Mouse (Mus musculus) myocyte (in vitro differentiated cells): Measurements from ENCODE around the gene Sema3g. TPM values are rescaled to one million over a fixed set of nuclear protein-coding genes. Genes with fewer than 3 reads are reported as not detected.

ENCODE experiments used
- H3K27me3 ChIP-seq: one replicate; pipeline ENCODE4 v1.6.1; 2011; ENCODE audit not compliant: control insufficient read depth, insufficient read depth, insufficient read length
- H3K36me3 ChIP-seq: one replicate; pipeline ENCODE4 v1.6.1; 2011; ENCODE audit not compliant: control insufficient read depth, insufficient read depth
- H3K4me2 ChIP-seq: one replicate; pipeline ENCODE4 v1.6.1; 2011; ENCODE audit warnings: low read depth, control low read depth
- H3K4me3 ChIP-seq: one replicate; pipeline ENCODE4 v1.5.1; 2011; ENCODE audit warnings: mild to moderate bottlenecking, control low read depth, moderate library complexity
- H3K79me2 ChIP-seq: one replicate; pipeline ENCODE4 v1.6.1; 2011; ENCODE audit not compliant: control insufficient read depth, insufficient read depth
- H3ac ChIP-seq: one replicate; pipeline ENCODE4 v1.6.1; 2011; ENCODE audit not compliant: control insufficient read depth, insufficient read length
- CEBPB ChIP-seq: IDR thresholded peaks from 2 replicates; pipeline ENCODE4 v1.6.1; 2011; ENCODE audit warnings: mild to moderate bottlenecking, moderate library complexity; ENCODE audit not compliant: poor library complexity, insufficient read depth, severe bottlenecking
- E2F4 ChIP-seq: IDR thresholded peaks from one replicate; pipeline ENCODE4 v1.6.1; 2011; ENCODE audit warnings: mild to moderate bottlenecking, control low read depth, moderate library complexity; ENCODE audit not compliant: insufficient read depth
- MAX ChIP-seq: IDR thresholded peaks from one replicate; pipeline ENCODE4 v1.6.1; 2011; ENCODE audit warnings: low read depth, mild to moderate bottlenecking, control low read depth
- MYOD1 ChIP-seq, 3 experiments: IDR thresholded peaks; one replicate each; pipeline ENCODE4 v1.6.1; 2011; ENCODE audit warnings: control low read depth in 2 of 3, low read depth in 2 of 3, mild to moderate bottlenecking in 2 of 3, moderate library complexity in 1 of 3; ENCODE audit not compliant: insufficient read length in 2 of 3, control insufficient read depth in 1 of 3
- MYOG ChIP-seq, 3 experiments: IDR thresholded peaks; one replicate each; pipeline ENCODE4 v1.6.1; 2011; ENCODE audit warnings: control low read depth in 2 of 3, low read depth in 2 of 3, mild to moderate bottlenecking in 2 of 3; ENCODE audit not compliant: insufficient read length in 2 of 3, control insufficient read depth in 1 of 3, insufficient read depth in 1 of 3
- POLR2A ChIP-seq: IDR thresholded peaks from one replicate; pipeline ENCODE4 v1.6.1; 2011; ENCODE audit warnings: low read depth, mild to moderate bottlenecking, control low read depth, moderate library complexity; ENCODE audit not compliant: insufficient read length
- POLR2AphosphoS2 ChIP-seq: IDR thresholded peaks from one replicate; pipeline ENCODE4 v1.6.1; 2011; ENCODE audit warnings: low read depth, control low read depth; ENCODE audit not compliant: insufficient read length
- REST ChIP-seq: IDR thresholded peaks from one replicate; pipeline ENCODE4 v1.6.1; 2011; ENCODE audit warnings: mild to moderate bottlenecking, control low read depth, moderate library complexity; ENCODE audit not compliant: insufficient read depth, insufficient read length
- SRF ChIP-seq: IDR thresholded peaks from one replicate; pipeline ENCODE4 v1.6.1; 2011; ENCODE audit warnings: low read depth; ENCODE audit not compliant: control insufficient read depth, insufficient read length
- TCF12 ChIP-seq: IDR thresholded peaks from one replicate; pipeline ENCODE4 v1.6.1; 2011; ENCODE audit warnings: mild to moderate bottlenecking, control low read depth; ENCODE audit not compliant: poor library complexity, insufficient read depth, severe bottlenecking
- TCF3 ChIP-seq: IDR thresholded peaks from one replicate; pipeline ENCODE4 v1.6.1; 2011; ENCODE audit warnings: low read depth, control low read depth; ENCODE audit not compliant: insufficient read length
- USF1 ChIP-seq: IDR thresholded peaks from one replicate; pipeline ENCODE4 v1.6.1; 2011; ENCODE audit warnings: low read depth, mild to moderate bottlenecking, control low read depth, moderate library complexity
- polyA plus RNA-seq: library from polyadenylated mRNA; unstranded; fragments of >200 nt; fragmentation: generic; extraction: Trizol; gene quantifications from one replicate; pipeline ENCODE4 v1.2.1, GENCODE M21; 2012; ENCODE audit warnings: missing spikeins

The Sema3g gene
- polyA plus RNA-seq, 1 experiment, result 1.8 TPM

- H3K4me2 ChIP-seq, result peak overlapping the region; percentile 89
- H3ac ChIP-seq, result peak overlapping the region; percentile 74
- TF ChIP-seq USF1 (no peak), TCF12 (no peak), MAX (no peak), POLR2A (no peak), TCF3 (no peak), CEBPB (no peak), E2F4 (no peak), SRF (no peak), MYOD1 (IDR thresholded peaks at IDR 0.05; ENCODE audit: control insufficient read depth in 1 of 3, insufficient read length in 2 of 3, low read depth in 2 of 3) (no peak), POLR2AphosphoS2 (no peak), REST (no peak), MYOG (IDR thresholded peaks at IDR 0.05; ENCODE audit: control insufficient read depth in 1 of 3, insufficient read depth in 1 of 3, insufficient read length in 2 of 3, low read depth in 2 of 3) (no peak)
- H3K4me3 ChIP-seq, result peak overlapping the region; percentile 100
- peaks cover 73% of the 10 kb centered on the region for H3K79me2 ChIP-seq
- no peaks in the 10 kb centered on the region for H3K27me3 ChIP-seq
- peaks cover 46% of the 10 kb centered on the region for H3K36me3 ChIP-seq
Measured at GRCm38 (mm10) chr14:31205244-31205561, 12.5 kb upstream of the Sema3g start.

GRCm38 (mm10) chr14:31205562-31206467, 11.8 kb upstream of the Sema3g start:
- peak overlapping the region; percentile 74 for H3ac ChIP-seq
- peak; percentile 45 for TF ChIP-seq POLR2AphosphoS2
- no peak for TF ChIP-seq TCF12
- no peak for TF ChIP-seq MAX
- TF ChIP-seq MYOD1 (IDR thresholded peaks at IDR 0.05; ENCODE audit: control insufficient read depth in 1 of 3, insufficient read length in 2 of 3, low read depth in 2 of 3), result no peak
- no peak for TF ChIP-seq E2F4
- no peak for TF ChIP-seq USF1
- no peak for TF ChIP-seq REST
- no peak for TF ChIP-seq CEBPB
- no peak for TF ChIP-seq TCF3
- no peak for TF ChIP-seq SRF
- peak; percentile 26 for TF ChIP-seq POLR2A
- TF ChIP-seq MYOG (IDR thresholded peaks at IDR 0.05; ENCODE audit: control insufficient read depth in 1 of 3, insufficient read depth in 1 of 3, insufficient read length in 2 of 3, low read depth in 2 of 3), result no peak
- peaks cover 45% of the 10 kb centered on the region for H3K36me3 ChIP-seq
- H3K4me2 ChIP-seq, result peak overlapping the region; percentile 89
- H3K79me2 ChIP-seq, result peaks cover 70% of the 10 kb centered on the region
- peak overlapping the region; percentile 100 for H3K4me3 ChIP-seq
- no peaks in the 10 kb centered on the region for H3K27me3 ChIP-seq

- H3K79me2 ChIP-seq, result peaks cover 63% of the 10 kb centered on the region
- H3K4me3 ChIP-seq, result peak overlapping the region; percentile 100
- H3K4me2 ChIP-seq, result peak overlapping the region; percentile 100
- peaks cover 42% of the 10 kb centered on the region for H3K36me3 ChIP-seq
- H3ac ChIP-seq, result peak overlapping the region; percentile 74
- TF ChIP-seq SRF (peak; percentile 68), POLR2AphosphoS2 (peak; percentile 91), POLR2A (peak; percentile 96), E2F4 (no peak), REST (peak; percentile 47), TCF3 (peak; percentile 19), MAX (no peak), USF1 (no peak), TCF12 (no peak), MYOD1 (IDR thresholded peaks at IDR 0.05; ENCODE audit: control insufficient read depth in 1 of 3, insufficient read length in 2 of 3, low read depth in 2 of 3) (peak in 1 of 3 experiments; percentile 31), MYOG (IDR thresholded peaks at IDR 0.05; ENCODE audit: control insufficient read depth in 1 of 3, insufficient read depth in 1 of 3, insufficient read length in 2 of 3, low read depth in 2 of 3) (peak in 1 of 3 experiments; percentile 17), CEBPB (no peak)
- H3K27me3 ChIP-seq, result no peaks in the 10 kb centered on the region
Measured at GRCm38 (mm10) chr14:31206472-31206981, 11.1 kb upstream of the Sema3g start.

- H3K27me3 ChIP-seq, result no peaks in the 10 kb centered on the region
- peaks cover 56% of the 10 kb centered on the region for H3K79me2 ChIP-seq
- peak overlapping the region; percentile 100 for H3K4me2 ChIP-seq
- peak overlapping the region; percentile 100 for H3K4me3 ChIP-seq
- TF ChIP-seq TCF3 (no peak), TCF12 (no peak), CEBPB (no peak), MAX (no peak), MYOD1 (IDR thresholded peaks at IDR 0.05; ENCODE audit: control insufficient read depth in 1 of 3, insufficient read length in 2 of 3, low read depth in 2 of 3) (no peak), SRF (no peak), POLR2A (no peak), USF1 (no peak), POLR2AphosphoS2 (no peak), MYOG (IDR thresholded peaks at IDR 0.05; ENCODE audit: control insufficient read depth in 1 of 3, insufficient read depth in 1 of 3, insufficient read length in 2 of 3, low read depth in 2 of 3) (no peak), REST (no peak), E2F4 (no peak)
- peaks cover 40% of the 10 kb centered on the region for H3K36me3 ChIP-seq
- peak overlapping the region; percentile 74 for H3ac ChIP-seq
Measured at GRCm38 (mm10) chr14:31207070-31207830, 10.4 kb upstream of the Sema3g start.
